Mouse (Mus musculus): Measurements from ENCODE around the gene Gsk3b.

- TF ChIP-seq EP300 (IDR thresholded peaks at IDR 0.05; ENCODE audit: low read depth) (no peak), CTCF (IDR thresholded peaks at IDR 0.05; ENCODE audit: low read depth) (no peak)
Measured at GRCm38 (mm10) chr16:38088126-38088628, 624 bp upstream of the Gsk3b start.

All from liver, embryonic 14.5 days (tissue).